Comparison of ENCODE assay signal across 8 mouse cellular contexts in the genomic region with DNA sequence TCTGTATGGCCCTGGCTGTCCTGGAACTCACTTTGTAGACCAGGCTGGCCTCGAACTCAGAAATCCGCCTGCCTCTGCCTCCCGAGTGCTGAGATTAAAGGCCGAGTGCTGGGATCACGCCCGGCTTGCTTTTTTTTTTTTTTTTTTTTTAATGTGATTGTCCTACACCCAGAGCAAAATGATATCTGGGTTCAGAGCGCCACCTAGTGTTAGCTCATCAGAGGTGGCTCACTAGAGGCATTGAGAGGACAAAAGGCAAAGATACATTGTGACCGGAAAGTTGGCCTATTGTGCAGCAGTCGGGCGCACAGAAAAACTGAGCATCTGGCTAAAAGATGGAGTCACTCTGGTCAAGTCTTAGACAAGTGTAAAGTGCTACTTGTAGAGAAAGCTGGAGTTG. TPM values are rescaled to one million over a fixed set of nuclear protein-coding genes. Genes with fewer than 3 reads are reported as not detected.
A peak's percentile ranks its signal among the peaks of the same experiment; 100 is the strongest.
DNase-seq lines count a peak whose midpoint lies in the region; ATAC-seq lines count a peak whose summit lies in the region.

No protein-coding gene starts in this region.

- H3K4me1 ChIP-seq in hindbrain, embryonic 14.5 days (replicated peaks; ENCODE audit: control insufficient read depth, insufficient read depth, low read length): peaks cover 19% of the 10 kb centered on the region

- ATAC-seq in hindbrain, embryonic 14.5 days (ENCODE audit: low FRiP score): peak; percentile 43; the same call in 1 of the 2 replicates

- H3K9me3 ChIP-seq in hindbrain, embryonic 14.5 days (ENCODE audit: control insufficient read depth, low read length): no peaks in the 10 kb centered on the region

- no peak overlapping the region for H3K4me3 ChIP-seq in hindbrain, embryonic 14.5 days (replicated peaks; ENCODE audit: low read length)

- no peak overlapping the region for H3K27ac ChIP-seq in hindbrain, embryonic 14.5 days

- H3K27me3 ChIP-seq in hindbrain, embryonic 14.5 days (ENCODE audit: control insufficient read depth, insufficient read depth, low read length): no peaks in the 10 kb centered on the region

- H3K9ac ChIP-seq in hindbrain, embryonic 14.5 days: no peak overlapping the region

- H3K36me3 ChIP-seq in hindbrain, embryonic 14.5 days (replicated peaks; ENCODE audit: control insufficient read depth, insufficient read depth): peaks cover 16% of the 10 kb centered on the region

- no peak overlapping the region for H3K4me2 ChIP-seq in hindbrain, embryonic 14.5 days (replicated peaks)

- DNase-seq in NIH3T3 (ENCODE audit: low read depth): peak; percentile 94
- peak; percentile 82 for DNase-seq in cerebellum, adult 11-12 months
- DNase-seq in forelimb bud, embryonic 11.5 days (ENCODE audit: low read depth, low spot score): peak; percentile 86
- DNase-seq in hindbrain, embryonic 14.5 days (ENCODE audit: low spot score): peak; percentile 89
- peak; percentile 74 to 75 for DNase-seq in layer of hippocampus, postnatal 36 days
- DNase-seq in lung, postnatal 36 days: peak; percentile 94
- peak; percentile 87 for DNase-seq in right cerebral cortex, postnatal 14 days
- peak; percentile 77 for DNase-seq in urinary bladder, postnatal 25 days (ENCODE audit: low spot score)

- WGBS in hindbrain, embryonic 14.5 days: 19% methylated on average over 10 of the region's 10 CpGs

RNA-seq across cellular contexts. Expression of a gene that starts 6.6 kb away (rescaled TPM):
- 1,642 and 1,896 TPM in 2 replicates for polyA plus RNA-seq in hindbrain, embryonic 14.5 days (2014; fragmentation: Nextera tagmentation; extraction: Ambion mirVana)
- total RNA-seq in layer of hippocampus, postnatal 36 days (2021): 100 to 1,000 TPM; 432 to 467 TPM

RNA-seq across cellular contexts. Expression of a gene that starts 16.2 kb away (rescaled TPM):
- 5.8 and 8.3 TPM in 2 replicates for polyA plus RNA-seq in hindbrain, embryonic 14.5 days (2014; fragmentation: Nextera tagmentation; extraction: Ambion mirVana)
- 1 to 10 TPM; 2.5 to 3.4 TPM for total RNA-seq in layer of hippocampus, postnatal 36 days (2021)

RNA-seq across cellular contexts. Expression of a gene that starts 31.1 kb away (rescaled TPM):
- not detected in 2 replicates for polyA plus RNA-seq in hindbrain, embryonic 14.5 days (2014; fragmentation: Nextera tagmentation; extraction: Ambion mirVana)
- total RNA-seq in layer of hippocampus, postnatal 36 days (2021): not detected

RNA-seq across cellular contexts. Expression of a gene that starts 39.8 kb away (rescaled TPM):
- polyA plus RNA-seq in hindbrain, embryonic 14.5 days (2014; fragmentation: Nextera tagmentation; extraction: Ambion mirVana): 0.91 and 1.5 TPM in 2 replicates
- 1 to 10 TPM; 4.7 to 9.1 TPM for total RNA-seq in layer of hippocampus, postnatal 36 days (2021)

RNA-seq across cellular contexts. Expression of a gene that starts 55.1 kb away (rescaled TPM):
- 12.1 and 12.2 TPM in 2 replicates for polyA plus RNA-seq in hindbrain, embryonic 14.5 days (2014; fragmentation: Nextera tagmentation; extraction: Ambion mirVana)
- 1 to 10 TPM; 4.6 to 6.1 TPM for total RNA-seq in layer of hippocampus, postnatal 36 days (2021)
